In the genomic region with DNA sequence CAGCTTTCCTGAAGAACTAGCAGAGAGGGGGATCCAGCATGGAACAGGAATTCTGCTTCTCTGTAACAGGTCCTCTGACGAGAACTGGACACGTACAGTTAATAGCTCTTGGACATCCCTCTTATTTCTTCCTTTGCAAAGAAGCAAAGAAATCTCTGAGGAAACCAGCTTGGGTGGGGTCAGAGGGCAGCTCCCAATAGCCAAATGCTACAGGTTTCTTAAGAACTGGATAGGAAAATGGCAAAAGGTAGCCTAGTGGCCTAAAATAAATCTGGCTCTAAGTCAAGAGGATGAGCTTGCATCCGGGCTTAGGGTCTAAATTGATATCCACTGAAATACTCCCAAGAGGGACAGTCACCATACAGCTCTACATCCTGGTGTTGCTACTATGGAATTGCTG, we compare ENCODE assay signal across 17 mouse cellular contexts. TPM values are rescaled to one million over a fixed set of nuclear protein-coding genes. Genes with fewer than 3 reads are reported as not detected.
DNase-seq lines count a peak whose midpoint lies in the region; ATAC-seq and TF ChIP-seq lines count a peak whose summit lies in the region.
"Had no signal": no experiment of that assay in that cellular context is flagged by ENCODE, and none has a peak within 500 bp of the region (broad histone marks: within the 10 kb centered on the region; RNA-seq: fewer than 3 reads in every experiment).

No protein-coding gene starts in this region.

- DNase-seq in heart, adult 18-20 months: peak; percentile 28 to 43
- peak; percentile 42 for DNase-seq in kidney, adult 9 months
- no peak for DNase-seq in kidney, adult 8-10 months
- no peak for DNase-seq in embryonic facial prominence, embryonic 11.5 days (ENCODE audit: low spot score)
- no peak for DNase-seq in kidney, postnatal 0 days (ENCODE audit: low spot score)
- no peak for DNase-seq in MN1 (ENCODE audit: low spot score)
- DNase-seq in spleen, adult 18-20 months: no peak
- DNase-seq: cerebellum, adult 11-12 months; cerebellum, postnatal 36 days; liver, postnatal 0 days; thymus, adult 2 months had no signal

- 82% methylated on average over 3 of the region's 3 CpGs for WGBS in heart, embryonic 11.5 days (ENCODE audit: insufficient replicate concordance)
- WGBS in embryonic facial prominence, embryonic 11.5 days: 89% methylated on average over 3 of the region's 3 CpGs
- 80% methylated on average over 3 of the region's 3 CpGs for WGBS in kidney, postnatal 0 days

- H3K9ac ChIP-seq in heart, embryonic 11.5 days (ENCODE audit: low read depth, low read length): no peak overlapping the region
- H3K9ac ChIP-seq in embryonic facial prominence, embryonic 11.5 days (replicated peaks; ENCODE audit: low read length): no peak overlapping the region
- no peak overlapping the region for H3K9ac ChIP-seq in kidney, postnatal 0 days (ENCODE audit: low read depth, low read length)
- H3K9ac ChIP-seq: forebrain, embryonic 15.5 days; limb, embryonic 13.5 days; liver, postnatal 0 days; neural tube, embryonic 15.5 days had no signal

- no peaks in the 10 kb centered on the region for H3K36me3 ChIP-seq in heart, embryonic 11.5 days (ENCODE audit: control insufficient read depth, insufficient read depth, low read length)
- H3K36me3 ChIP-seq in embryonic facial prominence, embryonic 11.5 days (replicated peaks; ENCODE audit: control insufficient read depth, insufficient read depth, low read depth, low read length): no peaks in the 10 kb centered on the region
- H3K36me3 ChIP-seq in kidney, postnatal 0 days (ENCODE audit: insufficient read depth, low read length): no peaks in the 10 kb centered on the region
- H3K36me3 ChIP-seq: forebrain, embryonic 15.5 days; hindbrain, embryonic 10.5 days; limb, embryonic 13.5 days; neural tube, embryonic 15.5 days had no signal

- H3K27me3 ChIP-seq in heart, embryonic 11.5 days (ENCODE audit: control insufficient read depth, insufficient read depth, low read length): no peaks in the 10 kb centered on the region
- H3K27me3 ChIP-seq in embryonic facial prominence, embryonic 11.5 days (ENCODE audit: control insufficient read depth, insufficient read depth, low read length): no peaks in the 10 kb centered on the region
- H3K27me3 ChIP-seq in kidney, postnatal 0 days (ENCODE audit: insufficient read depth, low read length): no peaks in the 10 kb centered on the region
- H3K27me3 ChIP-seq: forebrain, embryonic 15.5 days; limb, embryonic 13.5 days; neural tube, embryonic 15.5 days had no signal

- H3K4me1 ChIP-seq in heart, embryonic 11.5 days (ENCODE audit: control insufficient read depth, insufficient read depth, low read length): 0 out of 2 replicates have a peak, but pooled peaks cover 4% of the 10 kb centered on the region
- H3K4me1 ChIP-seq in embryonic facial prominence, embryonic 11.5 days (ENCODE audit: control insufficient read depth, insufficient read depth, low read length): no peaks in the 10 kb centered on the region
- H3K4me1 ChIP-seq in kidney, postnatal 0 days (replicated peaks; ENCODE audit: insufficient read depth, low read length): 0 out of 2 replicates have a peak, but pooled peaks cover 3% of the 10 kb centered on the region
- H3K4me1 ChIP-seq: forebrain, embryonic 15.5 days; neural tube, embryonic 15.5 days had no signal

- H3K4me3 ChIP-seq in heart, embryonic 11.5 days (ENCODE audit: low read depth, low read length): no peak overlapping the region
- no peak overlapping the region for H3K4me3 ChIP-seq in embryonic facial prominence, embryonic 11.5 days (ENCODE audit: low read depth, low read length)
- H3K4me3 ChIP-seq in kidney, postnatal 0 days (replicated peaks; ENCODE audit: low read depth, low read length): no peak overlapping the region
- H3K4me3 ChIP-seq: forebrain, embryonic 15.5 days; hindbrain, embryonic 10.5 days; limb, embryonic 13.5 days; neural tube, embryonic 15.5 days had no signal

- no peaks in the 10 kb centered on the region for H3K9me3 ChIP-seq in heart, embryonic 11.5 days (replicated peaks; ENCODE audit: control insufficient read depth, low read length)
- H3K9me3 ChIP-seq in embryonic facial prominence, embryonic 11.5 days (replicated peaks; ENCODE audit: control insufficient read depth, low read length): no peaks in the 10 kb centered on the region
- H3K9me3 ChIP-seq in kidney, postnatal 0 days (replicated peaks; ENCODE audit: low read length): no peaks in the 10 kb centered on the region
- H3K9me3 ChIP-seq: forebrain, embryonic 15.5 days; hindbrain, embryonic 10.5 days; limb, embryonic 13.5 days; neural tube, embryonic 15.5 days had no signal

- no peak for ATAC-seq in heart, embryonic 11.5 days (replicated peaks; ENCODE audit: insufficient number of reproducible peaks, low FRiP score, low TSS enrichment)
- no peak for ATAC-seq in embryonic facial prominence, embryonic 11.5 days (replicated peaks; ENCODE audit: insufficient number of reproducible peaks, low FRiP score, low TSS enrichment, low read depth)
- no peak for ATAC-seq in kidney, postnatal 0 days (replicated peaks; ENCODE audit: low FRiP score, low read depth)
- ATAC-seq: forebrain, embryonic 15.5 days; inflammation-experienced regulatory T-cells, adult 6 months had no signal

- no peak for TF ChIP-seq CTCF in kidney, postnatal 0 days (IDR thresholded peaks at IDR 0.05; ENCODE audit: low read depth)

- H3K4me2 ChIP-seq in heart, embryonic 11.5 days: no peak overlapping the region
- no peak overlapping the region for H3K4me2 ChIP-seq in embryonic facial prominence, embryonic 11.5 days (ENCODE audit: low read depth, low read length)
- no peak overlapping the region for H3K4me2 ChIP-seq in kidney, postnatal 0 days (ENCODE audit: low read length)
- H3K4me2 ChIP-seq: forebrain, embryonic 15.5 days; limb, embryonic 13.5 days; neural tube, embryonic 15.5 days had no signal

- H3K27ac ChIP-seq in heart, embryonic 11.5 days (ENCODE audit: low read depth, low read length): no peak overlapping the region
- H3K27ac ChIP-seq in embryonic facial prominence, embryonic 11.5 days (replicated peaks; ENCODE audit: low read depth, low read length): 0 out of 2 replicates have a peak overlapping the region, but pooled peaks have one; percentile 6
- peak overlapping the region; percentile 74 for H3K27ac ChIP-seq in kidney, postnatal 0 days
- H3K27ac ChIP-seq: forebrain, embryonic 15.5 days had no signal

RNA-seq across cellular contexts. Expression of gene Timp3, which starts 27.3 kb away (rescaled TPM):
- 100 to 1,000 TPM; 161 to 188 TPM for total RNA-seq in heart, adult 18-20 months (2021)
- 56.6 and 63.9 TPM in 2 replicates for polyA plus RNA-seq in heart, embryonic 11.5 days (2014; fragmentation: Nextera tagmentation; extraction: Ambion mirVana)
- polyA plus RNA-seq in embryonic facial prominence, embryonic 11.5 days (2014; fragmentation: Nextera tagmentation; extraction: Ambion mirVana): 39.7 and 40.0 TPM in 2 replicates
- 87.4 and 99.7 TPM in 2 replicates for polyA plus RNA-seq in kidney, postnatal 0 days (2015; fragmentation: Nextera tagmentation; extraction: Ambion mirVana)
- polyA plus RNA-seq: inflammation-experienced regulatory T-cells, adult 6 months had no signal

Comparison
In these comparisons a context has a peak if more than half of its experiments do, and no peak if none do; other contexts are left out.
1. DNase-seq: peak in heart, adult 18-20 months (2 of 2) and kidney, adult 9 months (single experiment); none in kidney, adult 8-10 months (0 of 2), embryonic facial prominence, embryonic 11.5 days (single experiment), kidney, postnatal 0 days (single experiment), MN1 (single experiment) and spleen, adult 18-20 months (0 of 2).